Mouse (Mus musculus) neural tube, embryonic 12.5 days (tissue): ENCODE data around the gene Gm45521. TPM values are rescaled to one million over a fixed set of nuclear protein-coding genes. Genes with fewer than 3 reads are reported as not detected.
"Not testable (repeated sequence)": the region's sequence is repeated elsewhere in the genome, so short reads cannot be mapped to it uniquely, and the experiment has no call there.

ENCODE experiments used
- ATAC-seq: fragments of 200-750 bp; cut with Nextera tagmentation; 2 replicates; pipeline ENCODE4 v1.8.0; 2017; ENCODE audit warnings: low read depth, mild to moderate bottlenecking, moderate TSS enrichment, moderate library complexity; ENCODE audit not compliant: low FRiP score
- H3K27ac ChIP-seq: fragments of 300-500 bp; sonication (generic); 2 replicates; pipeline ENCODE4 v1.5.1; 2016
- H3K27me3 ChIP-seq: fragments of 300-500 bp; sonication (generic); replicated peaks from 2 replicates; pipeline ENCODE4 v1.6.1; 2016; ENCODE audit warnings: mild to moderate bottlenecking
- H3K36me3 ChIP-seq: fragments of 300-500 bp; sonication (generic); 2 replicates; pipeline ENCODE4 v1.6.1; 2016; ENCODE audit warnings: mild to moderate bottlenecking
- H3K4me1 ChIP-seq: fragments of 300-500 bp; sonication (generic); 2 replicates; pipeline ENCODE4 v1.6.1; 2016
- H3K4me2 ChIP-seq: fragments of 300-500 bp; sonication (generic); replicated peaks from 2 replicates; pipeline ENCODE4 v1.6.1; 2016; ENCODE audit warnings: mild to moderate bottlenecking
- H3K4me3 ChIP-seq: fragments of 300-500 bp; sonication (generic); 2 replicates; pipeline ENCODE4 v1.5.1; 2016
- H3K9ac ChIP-seq: fragments of 300-500 bp; sonication (generic); 2 replicates; pipeline ENCODE4 v1.6.1; 2016; ENCODE audit warnings: mild to moderate bottlenecking
- H3K9me3 ChIP-seq: fragments of 300-500 bp; sonication (generic); 2 replicates; pipeline ENCODE4 v1.6.1; 2016; ENCODE audit warnings: mild to moderate bottlenecking
- WGBS: fragments of 180-500 bp; shearing (Covaris S2); methylation state at CpG from one replicate; pipeline ENCODE4 v1.1.7; 2016; 5-methylcytosine and 5-hydroxymethylcytosine counted together
- polyA plus RNA-seq: library from polyadenylated mRNA; unstranded; fragments of >200 nt; fragmentation: Nextera tagmentation; extraction: Ambion mirVana; gene quantifications from 2 replicates; pipeline ENCODE4 v1.2.1, GENCODE M21; 2016

Gm45521 gene
- polyA plus RNA-seq, 1 experiment from 2014 or later, result not detected

DNA sequence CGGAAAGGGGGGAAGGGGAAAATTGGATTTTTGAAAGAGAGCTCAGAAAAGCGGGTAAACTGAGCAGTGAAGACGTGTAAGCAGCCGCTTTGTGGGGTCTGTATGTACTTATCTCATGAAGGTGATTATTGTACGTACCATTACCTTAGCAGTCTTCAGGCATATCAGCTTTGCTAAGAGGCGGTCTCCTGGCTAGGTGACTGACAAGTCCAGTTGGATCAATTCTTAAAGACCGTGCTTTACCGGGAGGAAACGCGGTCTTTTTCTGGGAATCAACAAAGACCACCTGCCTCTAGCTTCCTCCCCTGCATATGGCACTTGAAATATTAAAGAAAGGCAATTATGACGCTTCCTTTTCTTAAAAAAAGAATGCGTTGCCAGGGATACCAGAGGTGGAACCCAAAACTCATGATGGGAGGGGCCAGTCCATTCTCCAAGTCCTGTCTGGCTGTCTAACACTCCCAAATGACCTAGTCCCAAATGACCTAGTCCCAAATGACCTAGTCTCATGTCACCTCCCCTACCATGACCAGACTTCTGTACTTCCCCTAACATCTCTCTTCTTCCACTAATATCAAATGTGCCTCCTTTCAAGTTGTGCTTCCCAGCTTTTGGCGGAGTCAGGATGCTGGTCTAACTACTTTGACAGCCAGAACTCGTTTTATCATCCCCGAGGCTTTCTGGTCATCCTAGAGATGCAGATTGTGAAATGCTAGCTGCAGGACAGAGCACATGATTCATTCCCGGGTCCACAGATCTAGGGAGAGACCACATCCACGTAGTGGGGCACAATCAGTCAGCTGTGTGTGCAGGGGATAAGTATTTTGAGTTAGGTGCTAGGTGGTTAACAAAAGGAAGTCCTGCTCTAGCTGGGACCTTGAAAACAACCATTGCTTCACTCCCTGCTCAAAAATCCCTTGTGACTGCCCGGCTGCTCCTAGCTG is 46.9 kb downstream of the Gm45521 start:
- Histone ChIP-seq H3K36me3 (no peaks in the 10 kb centered on the region), H3K4me2 (peak overlapping the region; percentile 80), H3K9ac (peak overlapping the region; percentile 64), H3K27me3 (peaks cover 27% of the 10 kb centered on the region), H3K4me1 (peaks cover 13% of the 10 kb centered on the region), H3K27ac (no peak overlapping the region), H3K9me3 (no peaks in the 10 kb centered on the region), H3K4me3 (peak overlapping the region; percentile 50)
- WGBS, result 43% methylated on average over 18 of the region's 18 CpGs
- ATAC-seq, result no peak

DNA sequence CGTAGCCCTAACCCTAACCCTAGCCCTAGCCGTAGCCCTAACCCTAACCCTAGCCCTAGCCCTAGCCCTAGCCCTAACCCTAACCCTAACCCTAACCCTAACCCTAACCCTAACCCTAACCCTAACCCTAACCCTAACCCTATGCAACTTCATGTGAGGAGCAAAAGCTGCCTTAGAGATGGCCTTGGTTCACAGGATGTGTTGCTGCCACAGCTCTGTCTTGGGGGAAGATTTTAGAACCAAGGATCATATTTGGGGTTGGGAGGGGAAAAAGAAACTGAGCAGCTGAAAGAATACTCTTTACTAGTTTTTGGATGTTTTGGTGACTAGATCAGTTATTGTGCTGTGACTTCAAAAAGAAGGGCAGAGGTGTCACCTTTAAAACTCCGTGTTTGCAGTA is 49.0 kb downstream of the Gm45521 start:
- H3K9me3 ChIP-seq, ATAC-seq, H3K36me3 ChIP-seq, H3K4me3 ChIP-seq, H3K9ac ChIP-seq, H3K4me2 ChIP-seq, H3K27ac ChIP-seq: not testable (repeated sequence)
- 70% methylated on average over 3 of the region's 3 CpGs for WGBS
- Histone ChIP-seq H3K4me1 (peaks cover 13% of the 10 kb centered on the region), H3K27me3 (peaks cover 15% of the 10 kb centered on the region)

- Histone ChIP-seq H3K4me1 (peaks cover 13% of the 10 kb centered on the region), H3K36me3 (no peaks in the 10 kb centered on the region), H3K9me3 (no peaks in the 10 kb centered on the region), H3K4me3 (no peak overlapping the region), H3K9ac (no peak overlapping the region), H3K4me2 (no peak overlapping the region), H3K27ac (no peak overlapping the region), H3K27me3 (peaks cover 5% of the 10 kb centered on the region)
- ATAC-seq, result no peak
Measured at GRCm38 (mm10) chr14:8007084-8007483, 50.0 kb downstream of the Gm45521 start.

DNA sequence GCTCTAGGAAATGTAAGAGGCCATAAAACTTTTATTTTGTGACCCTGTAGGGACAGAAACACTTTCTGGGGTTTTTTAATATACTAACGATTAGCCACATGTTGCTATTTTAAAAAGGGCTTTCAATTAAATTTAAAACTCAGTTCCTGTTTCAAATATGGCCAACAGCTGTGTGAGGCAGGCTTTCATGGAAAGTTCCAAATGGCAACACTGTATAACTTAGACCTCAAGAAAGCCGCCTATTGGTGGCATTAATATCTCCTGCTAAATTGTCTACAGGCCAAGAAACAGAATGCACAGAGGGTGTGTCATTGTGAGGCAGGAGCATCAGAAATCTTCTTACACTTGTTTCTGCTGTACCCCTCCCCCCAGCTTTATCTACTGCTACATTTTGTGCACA is 50.4 kb downstream of the Gm45521 start:
- Histone ChIP-seq H3K4me2 (no peak overlapping the region), H3K9me3 (no peaks in the 10 kb centered on the region), H3K27ac (no peak overlapping the region), H3K9ac (no peak overlapping the region), H3K36me3 (no peaks in the 10 kb centered on the region), H3K27me3 (0 out of 2 replicates have a peak, but pooled peaks cover 2% of the 10 kb centered on the region), H3K4me3 (no peak overlapping the region), H3K4me1 (peaks cover 13% of the 10 kb centered on the region)
- ATAC-seq, result no peak
- WGBS, result 82% methylated on average over 2 of the region's 2 CpGs

GRCm38 (mm10) chr14:8007923-8008322 is 50.8 kb downstream of the Gm45521 start:
- H3K27ac ChIP-seq, result no peak overlapping the region
- no peaks in the 10 kb centered on the region for H3K9me3 ChIP-seq
- H3K4me2 ChIP-seq, result no peak overlapping the region
- H3K27me3 ChIP-seq, result 0 out of 2 replicates have a peak, but pooled peaks cover 2% of the 10 kb centered on the region
- no peak overlapping the region for H3K4me3 ChIP-seq
- peaks cover 13% of the 10 kb centered on the region for H3K4me1 ChIP-seq
- no peaks in the 10 kb centered on the region for H3K36me3 ChIP-seq
- H3K9ac ChIP-seq, result no peak overlapping the region
- WGBS, result 76% methylated on average over 10 of the region's 10 CpGs
- no peak for ATAC-seq

Other genes with a start within 250 kb of the Gm45521 start
- not detected in 2 replicates for gene Gm26661, start 165.7 kb upstream of the Gm45521 start, polyA plus RNA-seq
- gene Flnb, start 139.3 kb upstream of the Gm45521 start, polyA plus RNA-seq, result 16.2 and 16.8 TPM in 2 replicates
- 0.04 and 0.15 TPM in 2 replicates for gene Dnase1l3, start 37.3 kb downstream of the Gm45521 start, polyA plus RNA-seq
- gene Abhd6, start 45.6 kb downstream of the Gm45521 start, polyA plus RNA-seq, result 20.0 and 20.1 TPM in 2 replicates
- gene Rpp14, start 123.1 kb downstream of the Gm45521 start, polyA plus RNA-seq, result 45.0 and 48.0 TPM in 2 replicates
- gene Pxk, start 140.9 kb downstream of the Gm45521 start, polyA plus RNA-seq, result 46.5 and 47.4 TPM in 2 replicates
- gene Pdhb, start 215.7 kb downstream of the Gm45521 start, polyA plus RNA-seq, result 220 and 238 TPM in 2 replicates